Mouse (Mus musculus): ENCODE results near the gene Pyroxd2.
"Not testable (repeated sequence)": the region's sequence is repeated elsewhere in the genome, so short reads cannot be mapped to it uniquely, and the experiment has no call there.

Gene Pyroxd2

DNA sequence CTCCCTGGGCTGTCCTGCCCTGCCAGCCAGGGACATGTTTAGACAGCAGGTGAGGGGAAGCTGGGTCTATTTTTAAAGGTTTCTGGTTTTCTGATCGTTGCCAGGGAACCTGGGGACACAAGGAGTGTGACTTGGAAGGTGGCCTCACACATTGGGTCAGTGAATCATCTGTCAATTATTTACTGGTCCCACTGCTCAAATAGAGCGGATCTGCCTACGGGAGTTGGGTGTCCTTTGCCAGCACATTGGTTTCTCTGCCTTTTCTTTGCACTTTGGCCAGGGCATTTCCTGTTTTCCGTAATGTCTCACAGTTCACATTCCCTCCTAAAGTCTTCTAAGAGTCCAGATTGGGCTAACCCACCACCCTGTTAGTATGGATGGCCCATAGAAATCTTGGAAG is 62.8 kb downstream of the Pyroxd2 start:
- no peak for DNase-seq (ENCODE audit: low read depth)

DNA sequence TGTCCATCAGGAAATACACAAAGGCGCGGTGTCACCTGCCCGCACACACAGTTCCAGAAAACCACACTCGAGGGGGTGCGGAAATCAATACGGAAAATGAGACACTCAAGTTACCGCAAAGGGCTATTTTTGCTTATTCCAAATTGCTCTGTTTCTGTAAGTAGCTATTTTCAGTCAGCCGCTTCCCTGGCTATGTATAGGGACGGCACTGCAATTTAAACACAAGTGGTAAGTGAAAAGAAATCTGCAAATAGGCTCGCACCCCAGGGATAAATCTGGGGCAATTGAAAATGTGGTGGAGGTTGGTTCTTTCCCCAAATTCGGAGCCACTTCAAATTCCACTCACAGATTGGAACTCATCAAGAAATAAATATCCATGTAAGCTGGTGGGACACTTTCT is 63.3 kb downstream of the Pyroxd2 start:
- no peak for DNase-seq (ENCODE audit: low read depth)

DNA sequence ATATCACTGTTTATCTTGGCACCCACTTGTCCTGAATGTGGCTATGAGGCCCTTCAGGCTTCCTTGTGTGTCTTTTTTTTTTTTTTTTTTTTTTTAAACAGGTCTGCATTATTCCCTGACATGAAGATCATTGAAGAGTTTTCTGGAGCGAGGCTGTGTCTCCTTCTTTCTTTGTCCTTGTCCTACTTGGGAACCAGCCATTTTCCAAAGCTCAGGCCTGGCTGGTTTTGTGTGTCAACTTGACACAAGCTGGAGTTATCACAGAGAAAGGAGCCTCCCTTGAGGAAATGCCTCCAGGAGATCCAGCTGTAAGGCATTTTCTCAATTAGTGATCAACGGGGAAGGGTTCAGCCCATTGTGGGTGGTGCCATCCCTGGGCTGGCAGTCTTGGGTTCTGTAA is 69.8 kb downstream of the Pyroxd2 start:
- not testable (repeated sequence) for DNase-seq (ENCODE audit: low read depth)

DNA sequence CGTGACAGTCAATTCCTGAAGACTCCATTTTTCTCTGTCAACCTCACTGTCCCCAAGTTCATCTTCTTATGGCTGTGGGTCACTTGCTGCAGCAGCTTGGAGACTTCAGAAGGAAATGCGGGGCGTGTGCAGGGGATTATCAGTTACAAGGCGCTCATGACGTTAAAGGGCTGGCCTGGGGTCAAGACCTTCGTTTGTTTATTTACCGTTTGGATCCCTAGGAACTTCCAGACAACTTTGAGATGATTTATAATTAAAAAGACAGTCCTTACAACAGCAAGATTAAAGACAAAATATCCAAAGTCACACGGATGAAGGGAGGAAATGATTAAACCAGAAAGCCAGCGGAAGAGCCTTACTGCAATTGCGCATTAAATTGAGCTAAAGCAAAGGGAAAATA is 74.4 kb downstream of the Pyroxd2 start:
- DNase-seq (ENCODE audit: low read depth): no peak

DNA sequence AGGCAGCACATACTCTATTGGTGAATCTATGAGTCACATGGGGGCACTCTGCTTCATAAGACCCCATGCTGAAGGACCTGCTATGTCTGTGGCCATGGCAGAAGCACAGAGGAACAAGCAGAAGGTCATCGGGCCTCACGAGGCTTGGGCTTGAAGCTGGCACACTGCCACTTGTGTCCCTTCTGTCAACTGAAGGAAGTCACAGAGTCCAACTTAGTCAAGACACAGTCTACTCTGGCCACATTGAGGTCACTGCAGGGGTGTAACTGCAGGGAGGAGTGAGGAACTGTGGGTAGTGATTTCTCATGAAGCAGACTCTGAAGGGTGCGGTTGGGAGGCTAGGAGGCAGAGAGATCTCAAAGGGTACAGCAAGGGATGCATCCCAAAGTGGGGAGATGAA is 75.1 kb downstream of the Pyroxd2 start:
- DNase-seq (ENCODE audit: low read depth): no peak

DNA sequence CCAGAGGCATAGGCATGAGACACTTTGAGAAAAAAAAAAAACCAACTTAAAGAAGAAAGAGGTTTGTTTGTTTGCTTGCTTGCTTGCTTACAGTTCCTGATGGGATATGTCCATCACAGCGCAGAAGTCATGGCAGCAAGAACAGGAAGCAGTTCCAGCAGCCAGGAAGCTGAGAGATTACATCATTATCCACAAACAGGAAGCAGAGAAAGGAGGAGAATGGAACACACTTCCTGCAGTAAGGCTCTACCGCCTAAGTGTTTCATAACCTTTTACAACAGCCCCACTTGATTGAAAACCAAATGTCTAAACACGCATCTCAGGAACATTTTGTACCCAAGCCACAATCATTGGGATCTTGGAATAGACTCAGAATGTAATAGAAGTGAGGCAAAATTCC is 75.6 kb downstream of the Pyroxd2 start:
- no peak for DNase-seq (ENCODE audit: low read depth)
